ENCODE assay signal across 8 mouse cellular contexts in the genomic region with DNA sequence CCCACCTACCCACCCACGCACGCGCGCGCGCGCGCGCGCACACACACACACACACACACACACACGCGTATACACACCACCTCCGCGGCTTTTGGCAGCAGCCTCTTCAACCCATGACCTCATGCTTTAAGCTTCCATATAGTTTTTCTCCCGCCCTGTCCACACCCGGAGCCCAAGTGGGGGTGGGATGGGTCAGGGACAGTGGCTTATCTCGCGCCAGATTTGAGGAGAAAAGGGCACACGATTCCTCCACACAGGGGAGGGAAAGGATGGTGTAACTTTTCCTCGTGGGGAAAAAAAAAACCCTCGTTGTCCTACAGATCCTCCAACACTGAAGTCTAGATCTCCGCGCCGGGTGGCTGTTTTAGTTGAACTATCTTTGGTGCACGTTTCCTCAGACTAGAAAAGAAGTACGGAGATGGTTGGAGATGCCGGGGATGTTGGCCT.
DNase-seq lines count a peak whose midpoint lies in the region; ATAC-seq and TF ChIP-seq lines count a peak whose summit lies in the region.

No protein-coding gene starts in this region.

- no peak for TF ChIP-seq POLR2A in thymus, adult 2 months (IDR thresholded peaks at IDR 0.05; ENCODE audit: control insufficient read depth, extremely low read depth, insufficient read depth, low read length, poor library complexity)

- H3K9me3 ChIP-seq in ES-E14 (ENCODE audit: control insufficient read depth, insufficient read depth, low read depth, low read length): no peaks in the 10 kb centered on the region
- H3K9me3 ChIP-seq in embryonic facial prominence, embryonic 11.5 days (replicated peaks; ENCODE audit: control insufficient read depth, low read length): no peaks in the 10 kb centered on the region
- no peaks in the 10 kb centered on the region for H3K9me3 ChIP-seq in hindbrain, embryonic 13.5 days
- no peaks in the 10 kb centered on the region for H3K9me3 ChIP-seq in midbrain, embryonic 11.5 days (ENCODE audit: control insufficient read depth, low read length)

- peak; percentile 17 to 45 for DNase-seq in heart, adult 18-20 months
- DNase-seq in heart, adult 8-10 months (ENCODE audit: low spot score): no peak
- no peak for DNase-seq in ES-E14 (ENCODE audit: low read depth, low spot score)
- peak; percentile 40 for DNase-seq in embryonic facial prominence, embryonic 11.5 days (ENCODE audit: low spot score)
- DNase-seq in midbrain, embryonic 11.5 days (ENCODE audit: low spot score, missing footprints): no peak
- DNase-seq in thymus, adult 2 months: peak; percentile 33
- no peak for DNase-seq in yolk sac, embryonic 10.5 days (ENCODE audit: low spot score)

- in situ Hi-C loops in ES-E14 (cut with MboI; ENCODE audit: low sequenced_read_pairs in 2 of 2, unreplicated experiment in 2 of 2): no loop called here

- WGBS in embryonic facial prominence, embryonic 11.5 days: 3% methylated on average over 27 of the region's 27 CpGs
- WGBS in hindbrain, embryonic 13.5 days: 3% methylated on average over 27 of the region's 27 CpGs
- WGBS in midbrain, embryonic 11.5 days: 1% methylated on average over 27 of the region's 27 CpGs
- 21% methylated on average over 27 of the region's 27 CpGs for WGBS in thymus, adult 2 months

- peak overlapping the region; percentile 79 to 87 for H3K4me3 ChIP-seq in ES-E14 (ENCODE audit: insufficient read depth in 1 of 2, low read depth in 1 of 2, low read length in 2 of 2, poor library complexity in 1 of 2, severe bottlenecking in 1 of 2)
- peak overlapping the region; percentile 67 for H3K4me3 ChIP-seq in embryonic facial prominence, embryonic 11.5 days (ENCODE audit: low read depth, low read length)
- H3K4me3 ChIP-seq in hindbrain, embryonic 13.5 days: peak overlapping the region; percentile 65
- H3K4me3 ChIP-seq in midbrain, embryonic 11.5 days (ENCODE audit: low read depth, low read length): peak overlapping the region; percentile 66
- peak overlapping the region; percentile 36 for H3K4me3 ChIP-seq in thymus, adult 2 months (ENCODE audit: control insufficient read depth, insufficient read depth, low read length)

- TF ChIP-seq CTCF in thymus, adult 2 months (IDR thresholded peaks at IDR 0.05; ENCODE audit: borderline replicate concordance, control insufficient read depth, extremely low read depth, insufficient read depth, low read length, poor library complexity): no peak

- no peaks in the 10 kb centered on the region for H3K36me3 ChIP-seq in ES-E14 (ENCODE audit: control insufficient read depth, insufficient read depth, low read length, poor library complexity, severe bottlenecking)
- no peaks in the 10 kb centered on the region for H3K36me3 ChIP-seq in embryonic facial prominence, embryonic 11.5 days (replicated peaks; ENCODE audit: control insufficient read depth, insufficient read depth, low read depth, low read length)
- H3K36me3 ChIP-seq in hindbrain, embryonic 13.5 days: no peaks in the 10 kb centered on the region
- H3K36me3 ChIP-seq in midbrain, embryonic 11.5 days (ENCODE audit: control insufficient read depth, insufficient read depth, low read length): no peaks in the 10 kb centered on the region
- H3K36me3 ChIP-seq in thymus, adult 2 months (ENCODE audit: control insufficient read depth, insufficient read depth, low read length): no peaks in the 10 kb centered on the region

- peak overlapping the region; percentile 48; the same call in 1 of the 2 replicates for H3K9ac ChIP-seq in ES-E14 (ENCODE audit: insufficient read depth, low read depth, low read length, poor library complexity, severe bottlenecking)
- H3K9ac ChIP-seq in embryonic facial prominence, embryonic 11.5 days (replicated peaks; ENCODE audit: low read length): peak overlapping the region; percentile 43
- peak overlapping the region; percentile 91 for H3K9ac ChIP-seq in hindbrain, embryonic 13.5 days
- peak overlapping the region; percentile 91 for H3K9ac ChIP-seq in midbrain, embryonic 11.5 days (ENCODE audit: low read length)

- H3K4me2 ChIP-seq in embryonic facial prominence, embryonic 11.5 days (ENCODE audit: low read depth, low read length): peak overlapping the region; percentile 93
- H3K4me2 ChIP-seq in hindbrain, embryonic 13.5 days: peak overlapping the region; percentile 86
- peak overlapping the region; percentile 86 for H3K4me2 ChIP-seq in midbrain, embryonic 11.5 days

- H3K27me3 ChIP-seq in embryonic facial prominence, embryonic 11.5 days (ENCODE audit: control insufficient read depth, insufficient read depth, low read length): no peaks in the 10 kb centered on the region
- no peaks in the 10 kb centered on the region for H3K27me3 ChIP-seq in hindbrain, embryonic 13.5 days
- no peaks in the 10 kb centered on the region for H3K27me3 ChIP-seq in midbrain, embryonic 11.5 days (ENCODE audit: control insufficient read depth, insufficient read depth, low read length)
- H3K27me3 ChIP-seq in thymus, adult 2 months (ENCODE audit: control insufficient read depth, insufficient read depth, low read length): no peaks in the 10 kb centered on the region

- peaks cover 9 to 25% of the 10 kb centered on the region in 2 experiments for H3K4me1 ChIP-seq in ES-E14 (ENCODE audit: control insufficient read depth in 2 of 2, insufficient read depth in 2 of 2, low read length in 2 of 2, poor library complexity in 1 of 2)
- H3K4me1 ChIP-seq in embryonic facial prominence, embryonic 11.5 days (ENCODE audit: control insufficient read depth, insufficient read depth, low read length): no peaks in the 10 kb centered on the region; the same call in 1 of the 2 replicates
- H3K4me1 ChIP-seq in hindbrain, embryonic 13.5 days (replicated peaks): peaks cover 40% of the 10 kb centered on the region
- H3K4me1 ChIP-seq in midbrain, embryonic 11.5 days (ENCODE audit: control insufficient read depth, insufficient read depth, low read length): peaks cover 12% of the 10 kb centered on the region
- peaks cover 24% of the 10 kb centered on the region for H3K4me1 ChIP-seq in thymus, adult 2 months (replicated peaks; ENCODE audit: control insufficient read depth, insufficient read depth, low read length)

- ATAC-seq in embryonic facial prominence, embryonic 11.5 days (replicated peaks; ENCODE audit: insufficient number of reproducible peaks, low FRiP score, low TSS enrichment, low read depth): no peak
- ATAC-seq in hindbrain, embryonic 13.5 days (ENCODE audit: low FRiP score): no peak; the same call in 1 of the 2 replicates
- ATAC-seq in midbrain, embryonic 11.5 days (ENCODE audit: low FRiP score): no peak

- peak overlapping the region; percentile 41; the same call in 1 of the 2 replicates for H3K27ac ChIP-seq in ES-E14 (ENCODE audit: insufficient read depth, low read depth, low read length, poor library complexity, severe bottlenecking)
- H3K27ac ChIP-seq in embryonic facial prominence, embryonic 11.5 days (replicated peaks; ENCODE audit: low read depth, low read length): 0 out of 2 replicates have a peak overlapping the region, but pooled peaks have one; percentile 25
- H3K27ac ChIP-seq in hindbrain, embryonic 13.5 days: peak overlapping the region; percentile 100
- peak overlapping the region; percentile 98 for H3K27ac ChIP-seq in midbrain, embryonic 11.5 days (ENCODE audit: low read depth, low read length)
- peak overlapping the region; percentile 36; the same call in 1 of the 2 replicates for H3K27ac ChIP-seq in thymus, adult 2 months (ENCODE audit: control insufficient read depth, insufficient read depth, low read length)

TF ChIP-seq in ES-E14, 5 proteins besides CTCF, POLR2A, EP300 and RAD21:
- TF ChIP-seq HCFC1 (IDR thresholded peaks at IDR 0.05; ENCODE audit: borderline replicate concordance, insufficient read depth, low read length) (no peak), ZNF384 (IDR thresholded peaks at IDR 0.05; ENCODE audit: low read depth, low read length) (no peak), MAFK (IDR thresholded peaks at IDR 0.05; ENCODE audit: insufficient read depth, low read depth, low read length) (no peak), CHD2 (IDR thresholded peaks at IDR 0.05; ENCODE audit: low read depth, low read length) (no peak), ZC3H11A (IDR thresholded peaks at IDR 0.05; ENCODE audit: borderline replicate concordance, low read depth, low read length) (no peak)
TF ChIP-seq in ES-E14: peak in this region for 0.

Comparison
In these comparisons a context has a peak if more than half of its experiments do, and no peak if none do; other contexts are left out.
1. DNase-seq: peak in heart, adult 18-20 months (2 of 2), embryonic facial prominence, embryonic 11.5 days (single experiment) and thymus, adult 2 months (single experiment); none in heart, adult 8-10 months (single experiment), ES-E14 (single experiment), midbrain, embryonic 11.5 days (single experiment) and yolk sac, embryonic 10.5 days (single experiment).
2. H3K27ac ChIP-seq: peak in every context shown above with its lines; median percentile 100 in hindbrain, embryonic 13.5 days; 98 in midbrain, embryonic 11.5 days; 41 in ES-E14; 36 in thymus, adult 2 months; 25 in embryonic facial prominence, embryonic 11.5 days.
3. Peak in every context shown above with its lines, with median percentiles within 50 percentile points of each other: H3K4me3 ChIP-seq, H3K9ac ChIP-seq and H3K4me2 ChIP-seq.